Mouse (Mus musculus): ENCODE measurements at regions not wholly inside any gene's neighbourhood (a gene's known extent, or its start where the extent isn't known, plus 50 kb on each side); places are given as distances from the start of the nearest gene placed in this dataset.

DNA sequence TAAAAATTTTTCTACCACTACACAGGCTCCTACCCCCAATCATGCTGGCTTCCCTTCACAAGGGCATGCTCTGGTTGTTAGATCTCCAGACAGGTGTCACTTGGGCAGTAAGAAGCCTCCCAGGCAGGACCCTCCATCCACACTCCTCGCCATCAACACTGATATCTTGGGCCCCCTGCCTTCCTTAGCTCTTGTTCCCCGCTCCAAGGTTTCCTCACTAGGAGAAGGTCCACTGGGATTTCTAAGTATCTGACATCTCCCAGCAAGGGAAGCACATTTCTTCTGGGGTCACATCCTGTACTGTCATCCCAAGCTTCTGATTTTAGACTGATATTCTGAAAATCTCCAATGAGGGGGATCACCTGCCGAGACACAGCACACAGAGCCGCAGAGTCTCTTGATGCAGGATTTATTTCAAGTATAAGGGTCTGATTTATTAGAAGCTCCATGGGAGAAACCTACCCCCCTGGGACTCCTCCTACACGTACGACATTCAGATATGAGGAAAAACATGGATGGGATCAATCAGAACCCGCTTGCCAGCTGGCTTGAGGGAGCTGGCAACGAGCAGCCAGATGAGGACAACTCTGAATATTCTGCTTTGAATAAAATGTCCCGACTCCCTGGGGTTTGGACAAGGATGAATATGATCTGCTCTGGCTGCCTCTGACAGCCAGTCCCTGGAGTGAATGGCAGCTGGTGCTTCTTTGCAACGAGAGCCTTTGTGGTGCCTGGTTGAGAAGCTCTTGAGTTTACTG lies 322.8 kb downstream of the Vps13c start:
- TF ChIP-seq CTCF (IDR thresholded peaks at IDR 0.05; ENCODE audit: extremely low read depth, insufficient read length, insufficient replicate concordance, low read depth, low read length), result no peak
- TF ChIP-seq POLR2A (IDR thresholded peaks at IDR 0.05; ENCODE audit: low read depth, low read length), result no peak

All from small intestine, adult 2 months (tissue).